Mouse (Mus musculus) myocyte (in vitro differentiated cells): ENCODE results near the gene Spns2.

Experiments used
- CEBPB ChIP-seq: IDR thresholded peaks from 2 replicates; pipeline ENCODE4 v1.6.1; 2011; ENCODE audit warnings: mild to moderate bottlenecking, moderate library complexity; ENCODE audit not compliant: poor library complexity, insufficient read depth, severe bottlenecking
- E2F4 ChIP-seq: IDR thresholded peaks from one replicate; pipeline ENCODE4 v1.6.1; 2011; ENCODE audit warnings: mild to moderate bottlenecking, control low read depth, moderate library complexity; ENCODE audit not compliant: insufficient read depth
- MAX ChIP-seq: IDR thresholded peaks from one replicate; pipeline ENCODE4 v1.6.1; 2011; ENCODE audit warnings: low read depth, mild to moderate bottlenecking, control low read depth
- MYOD1 ChIP-seq, 3 experiments: IDR thresholded peaks; one replicate each; pipeline ENCODE4 v1.6.1; 2011; ENCODE audit warnings: control low read depth in 2 of 3, low read depth in 2 of 3, mild to moderate bottlenecking in 2 of 3, moderate library complexity in 1 of 3; ENCODE audit not compliant: insufficient read length in 2 of 3, control insufficient read depth in 1 of 3
- MYOG ChIP-seq, 3 experiments: IDR thresholded peaks; one replicate each; pipeline ENCODE4 v1.6.1; 2011; ENCODE audit warnings: control low read depth in 2 of 3, low read depth in 2 of 3, mild to moderate bottlenecking in 2 of 3; ENCODE audit not compliant: insufficient read length in 2 of 3, control insufficient read depth in 1 of 3, insufficient read depth in 1 of 3
- POLR2A ChIP-seq: IDR thresholded peaks from one replicate; pipeline ENCODE4 v1.6.1; 2011; ENCODE audit warnings: low read depth, mild to moderate bottlenecking, control low read depth, moderate library complexity; ENCODE audit not compliant: insufficient read length
- POLR2AphosphoS2 ChIP-seq: IDR thresholded peaks from one replicate; pipeline ENCODE4 v1.6.1; 2011; ENCODE audit warnings: low read depth, control low read depth; ENCODE audit not compliant: insufficient read length
- REST ChIP-seq: IDR thresholded peaks from one replicate; pipeline ENCODE4 v1.6.1; 2011; ENCODE audit warnings: mild to moderate bottlenecking, control low read depth, moderate library complexity; ENCODE audit not compliant: insufficient read depth, insufficient read length
- TCF12 ChIP-seq: IDR thresholded peaks from one replicate; pipeline ENCODE4 v1.6.1; 2011; ENCODE audit warnings: mild to moderate bottlenecking, control low read depth; ENCODE audit not compliant: poor library complexity, insufficient read depth, severe bottlenecking
- TCF3 ChIP-seq: IDR thresholded peaks from one replicate; pipeline ENCODE4 v1.6.1; 2011; ENCODE audit warnings: low read depth, control low read depth; ENCODE audit not compliant: insufficient read length
- USF1 ChIP-seq: IDR thresholded peaks from one replicate; pipeline ENCODE4 v1.6.1; 2011; ENCODE audit warnings: low read depth, mild to moderate bottlenecking, control low read depth, moderate library complexity

GRCm38 (mm10) chr11:72537503-72537902 lies 47.8 kb upstream of the Spns2 start:
- TF ChIP-seq CEBPB (no peak), MYOD1 (IDR thresholded peaks at IDR 0.05; ENCODE audit: control insufficient read depth in 1 of 3, insufficient read length in 2 of 3, low read depth in 2 of 3) (no peak), MYOG (IDR thresholded peaks at IDR 0.05; ENCODE audit: control insufficient read depth in 1 of 3, insufficient read depth in 1 of 3, insufficient read length in 2 of 3, low read depth in 2 of 3) (no peak), POLR2A (no peak), E2F4 (no peak), MAX (no peak), TCF3 (no peak), POLR2AphosphoS2 (no peak), USF1 (no peak), TCF12 (no peak), REST (no peak)
